Mouse (Mus musculus) mouse trophoblast stem cell (cell line): ENCODE results near the gene Sfpq.
"Not testable (repeated sequence)": the region's sequence is repeated elsewhere in the genome, so short reads cannot be mapped to it uniquely, and the experiment has no call there.

ENCODE experiments used
- in situ Hi-C, 2 experiments: fragments of 300-500 bp; cut with MseI, MboI; formaldehyde crosslinking; loops; 2 replicates in 1 of 2; 3 replicates in 1 of 2; pipeline ENCODE4 v1.15.1; 2025

Gene Sfpq

GRCm38 (mm10) chr4:127021151-127021945 lies at the start of gene Sfpq:
Gene Sfpq, plus strand, starts transcription at chr4:127021324.
- in situ Hi-C loops, result no loop called here

GRCm38 (mm10) chr4:126977467-126977866 lies 43.7 kb upstream of the Sfpq start:
- in situ Hi-C loops, result no loop called here

GRCm38 (mm10) chr4:126978706-126979105 lies 42.4 kb upstream of the Sfpq start:
- in situ Hi-C loops, result no loop called here

- in situ Hi-C loops, result no loop called here
Measured at GRCm38 (mm10) chr4:126983321-126983720, 37.8 kb upstream of the Sfpq start.

GRCm38 (mm10) chr4:126983736-126984525 lies 37.2 kb upstream of the Sfpq start:
- in situ Hi-C loops, result not testable (repeated sequence)

- in situ Hi-C loops, result no loop called here
Measured at GRCm38 (mm10) chr4:126986768-126987167, 34.4 kb upstream of the Sfpq start.

GRCm38 (mm10) chr4:126988503-126988902 lies 32.6 kb upstream of the Sfpq start:
- in situ Hi-C loops, result no loop called here

- in situ Hi-C loops, result no loop called here
Measured at GRCm38 (mm10) chr4:126990553-126990952, 30.6 kb upstream of the Sfpq start.

- in situ Hi-C loops, result no loop called here
Measured at GRCm38 (mm10) chr4:126992356-126992755, 28.8 kb upstream of the Sfpq start.

GRCm38 (mm10) chr4:126999372-126999771 lies 21.8 kb upstream of the Sfpq start:
- in situ Hi-C loops, result not testable (repeated sequence)

- in situ Hi-C loops, result no loop called here
Measured at GRCm38 (mm10) chr4:127000601-127001105, 20.5 kb upstream of the Sfpq start.

- in situ Hi-C loops, result no loop called here
Measured at GRCm38 (mm10) chr4:127004384-127004783, 16.7 kb upstream of the Sfpq start.

- in situ Hi-C loops, result no loop called here
Measured at GRCm38 (mm10) chr4:127005113-127005936, 15.8 kb upstream of the Sfpq start.

GRCm38 (mm10) chr4:127015294-127015993 lies 5.7 kb upstream of the Sfpq start:
- in situ Hi-C loops, result not testable (repeated sequence)

- in situ Hi-C loops, result no loop called here
Measured at GRCm38 (mm10) chr4:127016366-127016765, 4.8 kb upstream of the Sfpq start.

GRCm38 (mm10) chr4:127020411-127021150 lies 543 bp upstream of the Sfpq start:
- in situ Hi-C loops, result no loop called here

GRCm38 (mm10) chr4:127021989-127022626 lies 984 bp downstream of the Sfpq start:
- in situ Hi-C loops, result no loop called here

- in situ Hi-C loops, result no loop called here
Measured at GRCm38 (mm10) chr4:127023201-127023600, 2.1 kb downstream of the Sfpq start.

GRCm38 (mm10) chr4:127024240-127024639 lies 3.1 kb downstream of the Sfpq start:
- in situ Hi-C loops, result no loop called here

GRCm38 (mm10) chr4:127026826-127027225 lies 5.7 kb downstream of the Sfpq start:
- in situ Hi-C loops, result no loop called here
